Mouse (Mus musculus): ENCODE measurements around the gene Musk. TPM values are rescaled to one million over a fixed set of nuclear protein-coding genes. Genes with fewer than 3 reads are reported as not detected.

The Musk gene
- total RNA-seq, 2 experiments from 2014 or later: not detected

DNA sequence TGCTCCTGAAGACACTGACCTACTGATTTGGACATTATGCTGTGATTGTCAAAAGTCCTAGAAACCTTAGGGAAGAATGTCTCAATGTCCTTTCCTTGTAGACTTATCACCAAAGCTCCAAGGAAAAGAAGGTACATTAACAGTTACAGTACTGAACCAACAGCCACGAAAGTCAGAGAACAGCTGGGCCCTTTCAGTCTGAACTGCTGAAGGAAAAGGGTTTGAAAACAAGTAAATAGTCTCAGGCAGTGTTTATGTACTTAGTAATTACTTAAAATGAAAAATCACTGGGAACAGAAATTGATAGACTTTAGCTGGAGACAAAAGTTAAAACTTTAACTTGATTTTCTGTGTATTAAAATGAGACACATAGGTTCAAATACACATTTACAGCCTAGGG is 27.6 kb downstream of the Musk start:
- no peak for ATAC-seq (replicated peaks; ENCODE audit: poor library complexity, severe bottlenecking)

DNA sequence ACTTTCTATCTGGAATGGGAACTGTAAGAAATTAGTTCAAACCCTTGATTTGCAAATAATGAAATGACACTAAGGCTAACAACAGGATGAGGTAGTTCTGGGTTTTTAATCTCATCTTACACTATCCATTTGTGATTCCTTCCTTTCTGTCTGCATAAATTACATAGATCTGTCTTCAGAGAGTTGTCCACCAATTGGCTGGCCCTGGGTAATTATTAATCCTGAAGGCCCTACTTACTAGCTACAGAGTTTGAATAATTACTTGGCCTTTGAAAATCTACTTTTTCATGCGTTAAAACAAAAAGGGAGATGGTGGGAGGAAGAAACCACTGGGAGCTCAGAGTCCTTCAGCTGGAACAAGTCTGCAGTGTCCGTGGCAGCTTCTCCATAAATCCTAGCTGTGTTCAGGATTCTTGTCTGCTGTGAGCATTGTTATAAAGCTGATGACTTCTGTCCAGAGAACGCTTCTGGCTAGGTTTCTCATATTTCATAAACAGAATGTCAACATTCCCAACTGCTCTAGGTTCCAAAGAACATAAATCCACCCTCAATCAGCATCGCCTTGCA is 29.3 kb downstream of the Musk start:
- no peak for ATAC-seq (replicated peaks; ENCODE audit: poor library complexity, severe bottlenecking)

DNA sequence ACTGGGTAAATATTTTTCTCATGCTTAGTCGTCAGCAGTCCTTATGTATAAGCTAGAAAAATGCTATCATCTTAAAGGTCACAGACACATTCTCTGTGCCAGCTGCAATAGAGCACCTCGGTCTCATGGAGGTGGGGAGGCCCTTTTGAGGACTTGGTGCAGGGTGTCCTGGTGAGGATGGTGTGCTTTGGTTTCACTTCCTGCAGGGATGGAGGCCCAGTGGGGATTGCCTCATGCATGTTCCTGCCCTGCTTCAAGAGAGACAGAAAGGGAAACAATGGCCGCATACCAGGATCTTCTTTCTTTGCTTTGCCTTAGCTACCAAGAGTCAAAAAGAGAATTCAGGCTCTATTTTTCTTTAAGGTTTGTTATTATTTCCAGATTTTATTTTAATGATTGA is 31.8 kb downstream of the Musk start:
- ATAC-seq (replicated peaks; ENCODE audit: poor library complexity, severe bottlenecking): peak; percentile 100

DNA sequence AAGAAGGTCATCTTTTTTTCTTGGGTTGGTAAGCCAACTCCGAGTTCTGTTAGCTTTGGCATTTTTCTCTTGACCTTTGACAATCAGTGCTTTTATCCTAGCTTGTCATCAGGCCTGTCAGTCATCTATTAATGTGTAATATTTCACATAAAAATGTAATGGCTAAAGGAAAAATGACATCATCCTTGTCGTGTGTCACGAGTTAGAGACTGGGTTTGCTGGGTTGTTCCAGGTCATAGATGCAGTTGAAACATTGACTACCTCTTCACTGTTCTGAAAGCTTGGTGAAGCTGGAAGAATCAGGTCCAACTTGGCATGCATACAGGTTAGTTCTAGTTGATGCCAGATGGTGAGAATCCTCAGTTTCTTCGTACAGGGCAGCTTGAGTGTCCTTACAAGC is 34.5 kb downstream of the Musk start:
- ATAC-seq (replicated peaks; ENCODE audit: poor library complexity, severe bottlenecking): no peak

DNA sequence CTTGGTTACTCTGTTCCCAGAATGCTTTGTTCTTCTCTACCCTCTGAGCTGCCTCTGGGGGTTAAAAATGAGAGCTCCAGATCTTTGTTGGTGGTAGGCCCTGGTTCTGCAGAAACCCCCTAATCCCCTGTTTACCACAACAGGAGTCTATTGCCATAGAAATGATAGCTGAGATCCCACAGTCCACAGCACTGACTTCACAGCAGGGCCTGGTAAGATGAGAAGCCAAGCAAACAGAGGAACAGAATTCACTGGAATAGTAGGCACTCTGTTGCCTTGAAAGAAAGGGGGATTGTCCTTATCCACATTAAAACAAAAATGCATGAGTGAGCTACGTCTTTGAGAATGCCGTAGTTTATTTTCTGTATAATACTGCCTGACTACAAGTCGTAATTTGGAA is 41.0 kb downstream of the Musk start:
- no peak for ATAC-seq (replicated peaks; ENCODE audit: poor library complexity, severe bottlenecking)

DNA sequence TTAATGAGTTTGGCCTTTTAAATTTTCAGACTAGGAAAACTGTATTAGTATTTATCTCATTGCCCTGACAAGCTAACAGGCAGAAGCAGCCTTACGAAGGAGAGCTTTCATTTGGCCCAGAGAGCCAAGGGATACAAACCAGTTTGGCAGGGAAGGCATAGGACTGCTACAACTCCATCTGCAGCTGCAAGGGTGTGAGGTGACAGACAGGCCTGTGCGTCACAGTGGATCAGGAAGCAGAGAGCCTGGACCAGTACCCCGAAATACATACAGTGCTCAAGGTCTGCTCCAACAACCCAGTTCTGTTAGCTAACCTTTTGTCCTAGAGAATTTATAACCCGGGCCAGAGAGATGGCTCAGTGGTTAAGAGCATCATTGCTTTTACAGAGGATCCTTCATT is 42.5 kb downstream of the Musk start:
- no peak for ATAC-seq (replicated peaks; ENCODE audit: poor library complexity, severe bottlenecking)

DNA sequence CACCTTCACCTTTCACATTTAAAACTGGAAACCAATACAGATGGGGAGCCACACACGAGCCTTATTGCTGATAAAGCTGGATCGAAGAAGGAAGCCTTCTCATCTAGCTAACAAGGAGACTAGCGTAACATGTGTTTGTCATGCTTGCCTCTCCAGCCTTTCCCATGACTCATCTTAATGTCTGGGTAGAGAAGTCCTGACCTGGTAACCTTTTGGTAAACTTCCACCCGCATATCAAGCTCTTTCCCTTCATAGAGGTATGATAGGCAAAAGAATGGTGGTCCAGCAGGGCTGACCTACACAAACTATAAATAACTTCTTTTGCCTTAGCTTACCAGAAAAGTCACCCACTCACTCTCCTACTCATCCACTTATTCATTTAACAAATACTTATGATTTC is 44.3 kb downstream of the Musk start:
- no peak for ATAC-seq (replicated peaks; ENCODE audit: poor library complexity, severe bottlenecking)

DNA sequence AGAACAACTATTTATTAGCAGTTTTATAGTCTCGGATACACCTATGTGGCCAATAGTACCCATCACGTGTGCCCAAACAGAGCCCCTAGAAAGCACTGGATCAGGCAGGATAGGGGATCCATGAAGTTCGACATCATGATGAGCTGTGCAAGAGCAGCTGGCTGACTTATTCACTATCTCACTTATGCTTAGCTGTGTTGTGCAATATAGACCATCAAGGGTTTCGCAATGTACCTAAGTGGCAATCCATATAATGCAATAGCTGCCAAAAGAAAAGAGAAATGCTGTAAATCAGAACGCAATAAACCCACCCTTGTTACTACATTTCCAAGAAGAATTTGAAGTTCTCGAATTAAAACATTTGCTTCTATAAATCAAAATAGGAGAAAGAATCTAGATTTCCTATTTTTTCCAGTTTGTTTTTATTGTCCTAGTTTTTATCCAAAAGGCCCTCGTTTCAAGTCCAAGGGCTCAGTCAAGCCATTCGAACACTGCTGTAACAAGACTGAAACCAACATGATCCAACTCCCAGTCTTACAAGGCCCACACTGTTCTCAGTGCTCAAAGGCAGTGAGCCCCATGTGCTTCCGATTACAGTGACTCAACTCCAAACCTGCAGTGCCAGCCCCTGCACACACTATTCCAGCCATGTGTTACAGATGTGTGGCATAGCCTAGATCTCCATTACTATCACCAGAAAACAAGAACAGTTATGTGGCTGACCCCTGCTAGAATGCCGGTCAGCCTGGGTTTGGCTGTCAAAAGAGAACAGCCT is 45.3 kb downstream of the Musk start:
- peak; percentile 99 for ATAC-seq (replicated peaks; ENCODE audit: poor library complexity, severe bottlenecking)

DNA sequence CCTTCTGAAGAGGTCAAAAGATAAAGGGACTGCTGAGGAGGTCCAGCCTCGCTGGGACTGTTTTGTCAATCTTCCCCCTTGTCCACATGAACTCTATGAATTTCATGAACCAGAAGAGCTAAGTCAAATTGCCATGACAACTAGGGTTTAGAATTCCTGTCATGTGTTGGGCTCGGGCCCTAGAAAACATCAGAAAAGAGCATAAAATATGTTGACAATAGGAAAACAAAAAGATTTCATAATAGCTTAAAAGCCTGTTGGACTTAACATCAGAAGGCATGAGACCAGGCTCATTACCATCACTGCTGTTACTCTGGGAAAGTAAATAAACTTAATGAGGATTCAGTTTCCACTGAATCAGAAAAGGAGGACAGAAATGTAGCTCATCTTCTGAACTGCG is 46.6 kb downstream of the Musk start:
- ATAC-seq (replicated peaks; ENCODE audit: poor library complexity, severe bottlenecking): no peak

DNA sequence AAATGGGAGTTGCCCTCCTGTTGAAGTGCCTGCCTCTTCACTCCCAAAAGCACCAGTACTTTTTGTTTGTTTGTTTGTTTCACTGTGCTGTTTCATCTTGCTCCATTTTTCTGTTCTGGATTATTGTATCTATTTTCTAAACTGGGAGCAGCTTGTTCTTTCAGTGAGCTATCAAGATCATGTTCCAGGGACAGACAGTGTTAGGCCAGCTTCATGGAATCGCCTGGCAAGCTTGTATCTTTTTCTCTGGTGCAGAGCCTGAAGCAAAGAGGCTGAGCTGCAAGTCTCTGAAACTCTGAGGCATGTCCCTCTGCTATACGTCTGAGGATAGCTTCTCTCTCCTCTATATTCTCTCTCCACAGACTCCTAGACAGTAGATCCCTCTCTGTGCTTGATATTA is 50.5 kb downstream of the Musk start:
- no peak for ATAC-seq (replicated peaks; ENCODE audit: poor library complexity, severe bottlenecking)

DNA sequence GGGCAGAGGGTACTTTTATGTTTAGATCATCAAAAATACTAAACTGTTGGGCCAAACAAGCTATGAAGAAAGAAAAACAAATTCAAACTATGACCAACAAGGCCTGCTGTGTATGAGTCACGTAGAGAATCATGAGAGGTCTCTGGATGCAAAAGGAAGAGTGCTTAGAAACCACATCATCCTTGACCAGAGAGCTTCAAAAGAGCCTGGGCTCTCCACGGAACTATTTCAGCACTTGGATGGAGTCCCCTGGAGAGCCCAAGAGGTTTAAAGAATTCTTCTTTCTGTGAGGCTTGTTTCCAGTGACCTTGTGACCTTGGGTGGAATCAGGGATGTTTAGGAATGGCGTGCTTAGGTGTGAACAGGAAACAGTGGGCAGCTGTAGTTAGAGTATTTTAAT is 53.5 kb downstream of the Musk start:
- ATAC-seq (replicated peaks; ENCODE audit: poor library complexity, severe bottlenecking): no peak

DNA sequence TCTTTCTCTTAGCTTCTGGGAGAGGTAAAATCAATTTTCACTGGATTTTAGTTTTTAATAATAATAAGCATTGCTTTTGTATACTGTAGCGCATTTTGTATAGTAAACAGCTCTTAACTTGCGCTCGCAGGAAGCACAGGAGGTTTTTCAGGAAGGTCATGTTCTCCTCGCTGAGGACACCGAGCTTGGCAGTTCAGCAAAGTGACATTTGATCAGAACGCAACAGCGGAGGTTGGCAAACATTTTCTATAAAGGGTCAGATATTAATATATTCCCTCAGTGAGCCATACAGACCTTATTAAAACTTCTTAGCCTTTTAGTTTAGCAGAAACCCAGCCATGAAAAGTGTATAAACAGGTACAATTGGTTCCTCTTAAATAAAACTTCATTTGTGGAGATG is 64.4 kb downstream of the Musk start:
- no peak for ATAC-seq (replicated peaks; ENCODE audit: poor library complexity, severe bottlenecking)

DNA sequence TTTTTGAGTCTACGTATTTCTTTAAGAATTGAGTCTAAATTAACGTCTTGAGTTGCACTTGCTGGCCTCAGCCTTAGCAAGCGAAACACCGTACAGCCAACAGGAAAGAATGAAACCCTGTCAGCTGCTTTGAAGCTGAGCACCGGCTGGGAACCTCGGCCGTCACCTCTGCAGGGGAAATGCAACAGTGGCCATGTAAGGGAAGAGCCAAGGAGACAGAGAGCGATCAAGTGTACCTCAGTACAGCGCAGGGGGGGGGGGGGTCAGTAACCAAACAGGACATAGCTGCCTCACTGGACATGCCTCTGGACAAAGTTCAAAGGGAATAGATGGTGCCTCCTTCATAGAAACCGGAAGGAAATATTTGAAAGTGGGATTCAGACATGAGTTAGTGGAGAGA is 65.4 kb downstream of the Musk start:
- no peak for ATAC-seq (replicated peaks; ENCODE audit: poor library complexity, severe bottlenecking)

DNA sequence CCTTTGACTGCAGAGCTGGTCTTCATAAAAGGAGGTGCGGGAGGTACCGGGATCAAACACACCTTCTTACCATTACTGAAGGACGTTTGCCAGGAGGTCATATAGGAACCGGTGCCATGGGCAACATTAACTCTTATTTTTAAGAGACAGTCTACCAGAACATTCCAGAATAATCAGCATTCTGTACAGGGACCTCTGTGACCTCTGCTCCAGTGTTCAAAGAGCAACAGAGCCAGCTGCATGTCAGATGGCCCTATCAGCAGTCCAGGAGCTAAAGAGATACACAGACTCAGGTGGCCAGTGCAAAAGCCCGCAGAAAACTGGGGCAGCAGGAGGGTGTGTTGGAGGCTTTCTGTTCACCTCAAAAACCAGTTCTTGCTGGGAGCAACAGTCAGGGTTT is 65.8 kb downstream of the Musk start:
- ATAC-seq (replicated peaks; ENCODE audit: poor library complexity, severe bottlenecking): no peak

DNA sequence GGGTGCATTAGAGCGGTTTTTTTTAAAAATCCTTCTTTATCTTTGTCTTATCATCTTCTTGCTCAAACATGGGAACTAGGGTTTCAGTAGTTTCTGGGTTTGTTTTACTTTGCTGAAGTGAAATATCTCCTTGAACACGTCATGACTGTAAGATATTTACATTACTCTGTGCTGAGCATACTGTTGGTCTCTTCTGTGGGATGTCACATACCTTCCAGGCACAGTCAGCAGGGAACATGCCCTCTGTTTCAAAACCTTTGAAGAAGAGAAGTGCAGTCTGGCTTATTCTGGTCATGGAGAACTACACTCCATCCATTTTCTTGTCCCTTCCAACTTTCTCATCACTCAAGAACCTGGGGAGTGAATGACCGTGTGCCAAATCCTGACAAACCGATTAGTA is 73.2 kb downstream of the Musk start:
- no peak for ATAC-seq (replicated peaks; ENCODE audit: poor library complexity, severe bottlenecking)

DNA sequence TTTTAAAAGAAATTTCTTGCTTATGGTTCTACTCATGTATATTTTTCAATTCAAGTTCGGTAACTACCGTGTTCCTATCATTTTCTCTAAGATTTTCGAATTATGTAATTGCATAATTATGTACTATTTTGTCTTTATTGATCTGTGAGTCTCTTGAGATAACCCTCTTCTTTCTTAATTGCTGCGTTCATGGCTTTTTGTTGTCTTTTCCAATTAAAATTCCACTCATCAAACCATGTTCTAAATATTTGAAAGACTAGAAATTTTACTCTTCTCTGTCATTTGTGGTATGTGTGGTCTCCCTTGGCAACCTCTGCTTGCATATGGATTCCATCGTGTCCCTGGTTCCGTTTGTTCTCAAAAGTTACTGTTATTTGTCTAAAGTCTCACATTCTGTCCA is 79.6 kb downstream of the Musk start:
- no peak for ATAC-seq (replicated peaks; ENCODE audit: poor library complexity, severe bottlenecking)

DNA sequence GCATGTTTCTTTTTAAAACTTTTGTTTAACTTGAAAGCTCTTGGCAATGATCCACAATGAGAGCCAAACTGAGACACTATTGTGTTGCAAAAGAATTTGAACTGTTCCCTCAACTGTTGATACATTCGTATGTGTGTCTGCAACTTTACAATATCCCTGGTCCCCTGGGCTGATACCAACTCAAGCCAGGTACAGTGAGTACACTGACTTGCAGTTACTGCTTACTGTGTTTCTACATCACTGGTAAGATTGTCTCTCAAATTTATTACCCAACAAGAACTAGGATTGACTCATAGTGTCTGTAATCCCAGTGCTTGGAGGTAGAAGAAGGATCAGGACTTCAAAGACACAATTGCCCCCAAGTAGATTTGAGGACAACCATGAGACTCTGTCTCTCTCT is 85.3 kb downstream of the Musk start:
- ATAC-seq (replicated peaks; ENCODE audit: poor library complexity, severe bottlenecking): no peak

DNA sequence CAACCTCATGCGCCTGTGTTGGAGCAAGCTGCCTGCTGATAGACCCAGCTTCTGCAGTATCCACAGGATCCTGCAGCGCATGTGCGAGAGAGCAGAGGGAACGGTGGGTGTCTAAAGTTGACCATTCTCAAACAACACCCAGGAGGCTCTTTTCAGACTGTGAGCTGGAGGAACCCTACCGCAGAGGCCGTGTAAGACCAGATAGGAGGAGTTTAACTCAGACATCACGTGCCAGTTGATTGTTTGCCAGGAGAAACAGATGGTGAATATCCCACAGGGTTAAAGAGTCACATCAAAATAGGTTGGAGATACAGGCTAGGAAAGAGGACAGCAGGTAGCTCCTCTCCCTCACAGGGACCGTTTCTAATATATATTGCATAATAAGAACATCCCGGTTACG is 87.8 kb downstream of the Musk start:
- no peak for ATAC-seq (replicated peaks; ENCODE audit: poor library complexity, severe bottlenecking)

DNA sequence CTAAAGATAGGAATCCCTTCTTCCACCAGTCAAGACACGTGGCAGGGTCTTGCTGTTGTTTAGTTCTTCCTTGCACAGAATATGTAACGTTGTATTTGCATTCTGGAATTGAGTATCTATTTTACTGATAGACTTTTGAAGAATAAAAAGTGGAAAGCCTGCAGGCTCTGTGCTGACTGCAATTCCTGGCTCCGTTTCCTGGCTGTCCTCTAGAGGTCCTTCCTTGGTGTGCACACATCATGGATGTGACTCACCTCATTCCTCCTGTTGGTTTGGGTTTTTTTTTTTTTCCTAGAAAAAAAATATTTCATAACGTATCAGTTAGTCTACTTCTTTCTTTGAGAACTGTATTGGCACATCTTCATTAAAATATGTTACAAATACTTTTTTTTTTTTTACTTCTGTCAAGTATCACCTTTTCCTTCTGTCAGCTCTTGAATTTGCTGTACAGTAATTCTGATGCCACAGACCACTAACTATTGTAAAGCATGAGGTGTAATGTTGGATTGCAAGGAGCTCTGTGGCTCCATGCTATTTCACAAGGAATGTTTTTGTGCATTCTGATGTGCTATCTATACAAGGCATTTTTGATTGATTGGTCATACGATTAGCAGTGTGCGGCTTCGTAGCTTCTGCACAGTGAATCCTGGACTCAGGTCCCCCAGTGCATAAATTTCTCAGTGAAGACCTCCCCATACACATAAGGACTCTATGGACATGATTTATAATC is 88.5 kb downstream of the Musk start:
- no peak for ATAC-seq (replicated peaks; ENCODE audit: poor library complexity, severe bottlenecking)

DNA sequence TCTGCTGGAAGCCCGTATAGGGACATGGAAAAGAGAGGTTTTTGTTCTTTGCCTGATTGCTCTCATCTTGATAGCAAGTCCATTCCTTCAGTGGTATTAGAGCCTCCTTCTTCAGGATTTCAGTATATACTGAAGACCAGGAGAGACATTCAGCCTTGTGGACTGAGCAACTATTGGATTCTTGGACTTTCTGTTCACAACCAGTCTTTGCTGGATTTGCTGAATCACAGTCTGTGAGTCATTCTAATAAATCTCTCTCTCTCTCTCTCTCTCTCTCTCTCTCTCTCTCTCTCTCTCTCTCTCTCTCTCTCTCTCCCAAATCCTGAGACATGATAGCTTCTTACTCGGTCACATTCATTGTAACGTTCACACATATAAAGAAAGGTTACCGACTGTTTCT is 93.4 kb downstream of the Musk start:
- ATAC-seq (replicated peaks; ENCODE audit: poor library complexity, severe bottlenecking): no peak

DNA sequence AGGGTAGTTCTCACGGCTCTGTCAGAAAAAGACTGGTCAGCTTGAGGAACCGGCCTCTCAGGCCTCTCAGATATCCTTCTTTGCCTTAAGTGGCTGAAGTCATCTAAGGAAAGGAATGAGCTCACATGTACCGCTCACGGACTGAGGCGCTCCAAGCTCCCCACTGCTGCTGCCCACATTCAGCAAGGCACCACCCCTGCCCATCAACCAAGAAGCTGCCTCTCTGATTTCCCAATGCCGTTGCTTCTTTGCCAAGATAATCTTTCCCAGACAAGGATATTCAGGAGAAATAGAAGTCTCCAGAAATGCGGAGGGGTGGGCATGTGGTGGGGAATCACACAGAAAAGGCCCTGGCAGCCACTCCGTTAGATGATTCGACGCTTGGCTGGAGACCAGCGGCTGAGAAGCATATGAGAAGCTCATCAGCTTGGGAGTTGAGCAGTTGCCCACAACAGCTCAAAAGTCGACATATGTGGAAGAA is 115.1 kb downstream of the Musk start:
- no peak for ATAC-seq (replicated peaks; ENCODE audit: poor library complexity, severe bottlenecking)
